Mouse (Mus musculus) cerebellum, postnatal 14 days (tissue): ENCODE measurements at regions not wholly inside any gene's neighbourhood (a gene's known extent, or its start where the extent isn't known, plus 50 kb on each side); places are given as distances from the start of the nearest gene placed in this dataset.

Source experiments
- DNase-seq, 2 experiments: peaks; one replicate each; pipeline ENCODE4 v3.0.0; 2021; ENCODE audit warnings: mixed read lengths in 2 of 2

DNA sequence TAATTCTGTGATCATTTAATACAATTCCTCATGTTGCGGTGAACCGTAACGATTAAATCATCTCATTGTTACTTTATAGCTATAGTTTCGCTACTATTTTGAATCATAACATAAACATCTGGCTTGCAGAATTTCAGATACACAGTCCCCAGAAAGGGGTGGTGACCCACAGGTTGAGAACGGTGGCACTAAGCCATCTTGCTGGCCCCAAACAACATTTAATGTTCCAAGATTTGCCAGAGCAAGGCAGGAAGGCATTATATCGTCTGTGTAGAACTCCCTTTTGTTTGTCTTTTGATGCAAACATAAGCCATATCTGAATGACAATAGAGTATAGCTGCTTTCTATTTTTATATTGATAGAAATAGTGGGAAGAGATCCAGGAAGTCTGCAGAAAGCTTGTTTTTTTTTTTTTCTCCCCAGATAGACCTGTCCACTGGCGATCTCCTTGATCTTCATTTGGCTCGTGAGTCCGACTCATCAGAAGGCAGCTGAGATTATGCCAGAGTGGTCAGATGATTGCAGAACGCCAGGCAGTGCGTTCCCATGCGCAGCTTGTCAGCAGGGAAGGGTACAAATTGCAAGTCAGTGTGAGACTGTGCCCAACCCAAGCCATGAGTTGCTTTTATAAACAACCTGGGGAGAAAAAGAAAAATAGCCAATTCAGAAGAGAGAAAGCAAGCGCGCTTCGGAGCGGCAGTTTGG lies 213.9 kb downstream of the Dok5 start:
- peak; percentile 45 to 72 for DNase-seq

DNA sequence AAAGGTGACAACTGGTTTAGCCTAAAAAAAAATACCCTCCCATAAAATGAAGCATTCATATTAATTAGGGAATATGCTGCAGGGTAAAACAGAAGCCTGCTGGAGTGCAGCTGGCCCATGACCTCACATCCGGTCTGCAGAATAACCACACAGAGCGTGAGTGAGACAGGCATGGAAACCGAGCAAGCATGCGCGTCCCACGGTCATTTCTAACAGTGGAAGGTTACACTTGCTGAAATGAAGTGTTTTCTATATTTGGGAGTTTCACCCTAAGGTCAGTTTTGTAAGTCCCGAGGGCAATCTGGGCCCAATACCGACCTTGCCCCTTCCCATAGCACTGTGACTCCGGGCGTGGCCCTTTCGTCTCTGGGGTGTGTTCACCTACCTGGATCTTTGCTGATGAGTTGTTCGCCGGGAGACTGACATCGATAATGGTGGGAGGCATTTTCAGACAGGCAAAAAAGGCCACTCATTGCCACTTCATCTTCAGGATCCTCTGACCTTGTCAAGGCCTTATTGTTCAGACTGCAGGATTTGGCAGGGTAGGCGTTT lies 214.6 kb downstream of the Dok5 start:
- peak; percentile 15 to 37 for DNase-seq

DNA sequence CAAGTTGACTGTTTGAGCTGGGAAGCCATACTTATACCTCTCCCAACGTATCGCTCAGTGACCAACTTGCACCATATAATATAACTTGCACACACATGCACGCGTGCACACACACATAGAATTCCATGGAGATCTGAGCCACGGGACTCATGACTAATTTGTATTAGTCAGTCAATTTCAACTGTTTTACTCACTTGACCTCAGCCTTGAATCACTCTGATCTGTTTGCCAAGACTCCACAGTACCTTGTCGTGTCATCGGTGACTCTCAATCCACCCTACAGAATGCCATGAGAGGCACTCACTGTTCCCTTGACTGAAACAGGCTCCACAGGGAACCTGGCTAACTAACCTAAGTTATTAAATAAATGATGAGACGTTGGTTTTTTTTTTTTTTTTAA lies 215.6 kb downstream of the Dok5 start:
- DNase-seq, result no peak

DNA sequence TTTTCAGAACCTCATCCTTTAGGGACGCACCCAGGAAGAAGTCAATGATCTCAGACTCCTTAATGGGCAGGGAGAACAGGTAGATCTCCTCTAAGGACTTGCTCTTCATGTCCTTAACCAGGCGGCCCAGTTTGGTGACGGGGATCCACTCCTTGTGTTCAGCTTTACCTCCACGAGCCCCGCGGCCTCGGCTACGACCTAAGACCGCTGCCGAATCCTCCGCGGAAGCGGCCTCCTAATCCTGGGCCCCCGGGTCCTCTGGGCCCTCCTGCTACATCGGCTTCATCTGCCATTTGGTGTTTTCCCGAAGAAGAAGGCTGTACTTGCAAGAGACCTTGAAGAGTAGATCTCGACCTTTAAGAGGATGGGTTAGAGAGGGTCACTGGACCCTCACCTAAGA lies 223.0 kb downstream of the Dok5 start:
- DNase-seq, result no peak

DNA sequence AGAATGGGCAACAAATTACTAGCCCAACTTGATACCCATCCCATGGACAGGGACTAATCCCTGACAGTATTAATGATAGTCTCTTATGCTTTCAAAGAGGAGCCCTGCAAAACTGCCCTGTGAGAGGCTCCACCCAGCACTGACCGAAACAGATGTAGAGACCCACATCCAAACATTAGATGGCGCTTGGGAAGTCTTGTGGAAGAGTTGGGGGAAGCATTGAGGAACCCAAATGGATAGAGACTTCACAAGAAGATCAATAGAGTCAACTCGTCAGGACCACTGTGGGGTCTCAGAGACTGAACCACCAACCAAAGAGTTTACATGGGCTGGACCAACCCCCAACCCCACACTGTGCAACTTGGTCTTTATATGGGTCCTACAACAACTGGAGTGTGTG lies 225.2 kb downstream of the Dok5 start:
- DNase-seq, result no peak

DNA sequence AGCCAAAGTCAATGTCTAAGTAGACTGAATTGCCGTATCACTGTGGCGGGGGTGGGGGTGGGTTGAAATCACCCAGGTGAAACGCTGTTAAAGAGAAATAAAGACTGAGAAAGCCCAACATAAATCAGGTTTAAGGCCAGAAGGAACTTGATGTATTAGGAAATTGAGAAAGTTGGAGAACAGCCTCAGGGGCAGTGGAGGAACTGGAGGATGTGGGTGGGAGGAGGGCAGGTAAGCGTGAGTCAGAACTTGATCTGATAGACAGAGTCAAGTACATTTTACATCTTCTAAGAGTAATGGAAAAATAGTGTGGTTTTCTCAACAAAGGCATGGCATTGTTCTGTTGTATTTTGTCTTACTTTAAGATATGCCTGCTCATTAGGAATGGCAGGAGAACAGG lies 228.8 kb downstream of the Dok5 start:
- no peak for DNase-seq

DNA sequence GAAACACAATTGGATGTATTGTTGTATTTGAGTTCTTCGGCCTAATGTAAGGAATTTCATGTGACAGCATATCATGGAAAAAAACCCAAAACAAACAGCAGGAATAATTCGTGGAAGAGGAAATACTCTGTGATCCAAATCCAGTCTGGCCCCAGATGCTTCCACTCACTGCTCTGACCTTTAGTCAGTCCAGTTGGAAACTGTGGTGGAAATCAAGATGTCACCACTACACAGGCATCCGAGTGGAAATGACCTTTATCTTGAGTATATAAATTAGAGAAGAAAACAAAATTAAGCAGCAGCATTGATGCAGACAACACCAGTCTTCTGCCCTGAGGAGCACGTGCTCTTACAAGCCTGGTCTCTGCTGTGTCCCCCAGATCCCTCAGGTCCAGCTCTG lies 230.9 kb downstream of the Dok5 start:
- DNase-seq, result no peak

DNA sequence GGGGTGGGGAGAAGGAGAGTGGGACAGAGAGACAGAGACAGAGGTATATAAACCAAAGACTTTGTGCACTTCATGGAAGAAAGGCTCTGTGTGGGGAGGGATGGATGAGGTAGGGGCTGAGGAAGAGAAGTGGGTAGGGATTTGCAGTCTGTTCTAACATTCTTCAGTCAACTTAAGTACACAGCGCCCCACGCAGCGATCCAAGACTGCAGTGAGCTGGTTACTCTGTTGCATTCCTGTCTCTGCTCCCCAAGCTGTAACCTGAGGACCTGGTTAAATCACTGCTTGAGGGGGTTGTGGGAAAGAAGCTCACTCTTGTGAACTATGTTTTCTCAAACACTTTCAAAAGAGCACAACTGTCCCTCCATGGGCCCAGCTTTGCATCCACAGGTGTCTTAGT lies 237.8 kb downstream of the Dok5 start:
- no peak for DNase-seq

DNA sequence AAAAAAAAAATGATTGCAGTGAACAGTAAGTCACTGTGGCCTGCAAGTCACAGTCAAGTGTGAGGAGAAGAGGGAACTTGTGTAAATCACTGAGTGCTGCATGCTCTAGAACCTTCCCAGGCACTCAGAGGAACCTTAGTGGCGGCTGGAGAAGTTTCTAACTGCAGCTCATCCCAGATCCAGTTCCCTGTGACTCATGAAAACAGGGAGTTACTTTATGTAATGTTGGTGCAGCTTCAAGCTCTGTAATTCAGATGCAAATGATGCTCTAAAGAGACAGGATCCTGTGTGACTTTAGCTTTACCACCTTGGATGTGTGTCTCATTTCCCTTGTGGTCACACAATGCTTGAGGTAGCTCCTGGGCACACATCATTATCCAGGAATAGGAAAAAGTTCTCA lies 253.8 kb downstream of the Dok5 start:
- no peak for DNase-seq

DNA sequence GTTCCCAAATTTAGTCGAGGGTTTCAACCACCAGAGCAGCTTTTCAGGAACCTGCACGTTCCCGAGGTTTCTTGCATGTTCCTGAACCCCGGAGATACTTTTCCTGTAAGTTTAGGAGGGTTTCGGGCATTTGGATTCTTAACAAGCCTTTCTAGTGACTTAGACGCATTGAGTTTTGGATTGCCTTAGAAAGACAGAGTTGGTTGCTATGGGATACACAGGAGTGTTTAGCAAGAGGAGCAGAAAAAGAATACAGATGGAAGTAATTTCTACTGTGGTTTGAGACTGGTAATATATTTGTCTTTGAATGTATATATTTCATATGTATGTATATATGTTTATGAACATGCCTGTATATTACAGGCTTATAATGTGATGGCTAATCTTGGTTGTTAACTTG lies 266.8 kb downstream of the Dok5 start:
- DNase-seq, result no peak

DNA sequence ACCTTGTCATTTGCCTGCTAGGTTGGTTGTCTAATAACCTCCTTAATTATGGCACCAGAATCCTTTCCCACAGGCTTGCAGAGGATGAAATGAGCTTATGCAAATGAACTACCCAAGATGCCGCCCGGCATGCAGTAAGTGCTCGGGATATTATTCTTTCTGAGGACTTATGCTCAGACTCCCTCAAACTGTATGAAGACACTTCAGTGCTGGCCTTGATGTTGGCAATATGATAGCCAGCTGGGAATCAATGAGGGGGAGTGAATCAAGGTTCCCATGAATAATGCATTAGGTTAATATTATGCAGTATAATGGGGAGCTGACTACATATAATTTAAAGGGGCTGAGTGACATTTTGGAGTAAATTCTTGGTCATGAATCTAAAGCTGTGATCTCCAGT lies 268.6 kb downstream of the Dok5 start:
- no peak for DNase-seq

DNA sequence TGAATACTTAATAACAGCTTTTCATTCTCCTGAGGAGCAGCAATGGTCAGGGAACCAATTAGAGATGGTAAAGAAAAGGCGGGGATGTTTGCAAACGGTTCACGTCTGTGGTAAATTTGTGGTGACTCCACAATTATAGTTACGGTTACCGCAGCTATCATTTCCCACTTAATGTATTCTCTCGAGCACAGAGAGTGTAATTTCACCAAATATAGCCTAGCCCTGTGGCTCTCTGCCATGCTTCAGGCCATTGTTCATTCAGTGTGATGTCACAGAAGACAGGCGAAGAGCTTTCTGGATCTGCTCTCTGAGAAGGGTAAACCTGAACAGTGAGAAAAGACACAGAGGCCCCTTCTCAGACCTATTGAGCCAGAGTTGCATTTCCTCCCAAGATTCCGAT lies 296.9 kb downstream of the Dok5 start:
- no peak for DNase-seq
